Mouse (Mus musculus) brain, embryonic 14.5 days (tissue): ENCODE measurements around the gene Ubxn4. TPM values are rescaled to one million over a fixed set of nuclear protein-coding genes. Genes with fewer than 3 reads are reported as not detected.
"Not testable (repeated sequence)": the region's sequence is repeated elsewhere in the genome, so short reads cannot be mapped to it uniquely, and the experiment has no call there.

Experiments
- DNase-seq: peaks from one replicate; pipeline ENCODE4 v3.0.0-alpha.2; 2011; ENCODE audit warnings: low read depth
- CTCF ChIP-seq: fragments of 200-500 bp; IDR thresholded peaks from 2 replicates; pipeline ENCODE4 v1.5.1; 2012; ENCODE audit warnings: inconsistent platforms, mild to moderate bottlenecking, moderate library complexity, borderline replicate concordance; ENCODE audit not compliant: insufficient read depth, insufficient read length; ENCODE audit errors: extremely low read depth
- POLR2A ChIP-seq: fragments of 200-500 bp; IDR thresholded peaks from 2 replicates; pipeline ENCODE4 v1.6.1; 2012; ENCODE audit warnings: mild to moderate bottlenecking, inconsistent platforms, borderline replicate concordance; ENCODE audit not compliant: poor library complexity, insufficient read depth, insufficient read length, severe bottlenecking; ENCODE audit errors: extremely low read depth
- polyA plus RNA-seq: library from polyadenylated mRNA; depleted of rRNA; stranded (reverse); fragments of >200 nt; gene quantifications from 2 replicates; pipeline ENCODE4 v1.2.3, GENCODE M21; 2012; rRNA removed

The Ubxn4 gene
- 46.6 and 51.6 TPM in 2 replicates for polyA plus RNA-seq

DNA sequence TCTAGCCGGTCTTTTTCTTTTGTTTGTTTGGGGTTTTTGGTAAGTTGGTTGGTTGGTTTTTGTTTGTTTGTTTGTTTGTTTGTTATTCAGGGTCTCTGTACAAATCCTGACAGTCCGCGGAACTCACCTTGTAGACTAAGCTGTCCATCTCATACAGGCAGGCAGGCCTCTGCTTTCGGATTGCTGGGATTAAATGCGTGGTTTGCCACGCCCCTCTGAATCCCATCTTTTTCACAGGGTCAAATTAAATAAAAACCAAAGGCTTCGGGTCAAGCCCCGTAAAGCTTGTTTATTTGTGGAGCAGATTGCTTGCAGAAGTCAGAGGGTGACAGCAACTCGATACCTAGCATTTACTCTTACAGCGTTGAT is at the start of gene Ubxn4:
Gene Ubxn4, plus strand, starts transcription at position 338 of the 369 bp plus-strand sequence.
- TF ChIP-seq CTCF (no peak), POLR2A (no peak)
- DNase-seq = no peak

DNA sequence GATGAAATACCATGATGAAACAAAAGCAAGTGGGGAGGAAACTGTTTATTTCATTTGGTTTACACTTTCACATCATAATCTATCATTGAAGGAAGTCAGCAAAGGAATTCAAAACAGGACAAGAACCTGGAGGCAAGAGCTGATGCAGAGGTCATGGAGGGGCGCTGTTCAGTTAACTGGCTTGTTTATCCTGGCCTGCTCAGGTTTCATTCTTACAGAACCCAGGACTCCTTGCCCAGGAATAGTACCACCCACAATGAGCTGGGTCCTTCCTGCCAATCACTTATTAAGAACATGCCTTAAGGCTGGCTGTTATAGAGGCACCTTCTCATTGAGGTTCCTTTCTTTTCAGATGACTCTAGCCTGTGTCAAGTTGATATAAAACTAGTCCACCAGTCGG is 49.8 kb upstream of the Ubxn4 start:
- no peak for DNase-seq
- TF ChIP-seq POLR2A = no peak
- no peak for TF ChIP-seq CTCF

DNA sequence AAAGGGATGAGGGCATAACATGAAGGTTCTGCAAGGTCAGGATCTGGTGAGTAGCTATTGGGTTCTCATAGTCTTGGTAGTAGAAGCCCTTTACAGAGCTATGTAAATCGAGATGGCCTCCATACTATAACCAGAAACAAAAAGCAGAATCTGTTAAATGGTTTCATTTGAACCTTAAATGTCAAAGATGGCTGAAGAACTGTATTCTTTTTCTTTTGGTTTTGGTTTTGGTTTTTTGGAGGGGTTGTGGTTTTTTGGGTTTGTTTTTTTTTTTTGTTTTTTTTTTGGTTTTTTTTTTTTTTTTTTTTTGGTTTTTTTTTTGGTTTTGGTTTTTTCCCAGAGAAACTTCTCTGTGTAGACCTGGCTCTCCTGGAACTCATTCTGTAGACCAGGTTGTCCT is 46.4 kb upstream of the Ubxn4 start:
- no peak for TF ChIP-seq CTCF
- no peak for TF ChIP-seq POLR2A
- DNase-seq = no peak

DNA sequence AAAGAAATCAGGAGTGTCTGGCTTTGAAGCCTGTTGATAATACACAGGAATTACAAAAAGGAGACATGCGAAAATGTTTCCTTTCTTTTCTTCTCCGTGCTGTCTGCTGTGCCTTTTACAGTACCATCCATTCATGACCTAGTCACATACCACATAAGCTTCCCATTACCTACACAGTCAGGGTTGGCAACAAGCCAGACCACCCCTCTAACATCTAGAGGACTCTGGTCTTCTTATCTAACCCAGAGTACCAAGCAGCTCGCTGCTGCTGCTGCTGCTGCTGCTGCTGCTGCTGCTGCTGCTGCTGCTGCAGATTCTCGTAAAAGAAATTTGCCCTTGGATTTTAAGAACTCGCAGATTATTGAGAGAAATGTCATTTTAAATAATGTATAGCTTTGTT is 30.5 kb upstream of the Ubxn4 start:
- DNase-seq = peak; percentile 50
- TF ChIP-seq CTCF (no peak), POLR2A (no peak)

DNA sequence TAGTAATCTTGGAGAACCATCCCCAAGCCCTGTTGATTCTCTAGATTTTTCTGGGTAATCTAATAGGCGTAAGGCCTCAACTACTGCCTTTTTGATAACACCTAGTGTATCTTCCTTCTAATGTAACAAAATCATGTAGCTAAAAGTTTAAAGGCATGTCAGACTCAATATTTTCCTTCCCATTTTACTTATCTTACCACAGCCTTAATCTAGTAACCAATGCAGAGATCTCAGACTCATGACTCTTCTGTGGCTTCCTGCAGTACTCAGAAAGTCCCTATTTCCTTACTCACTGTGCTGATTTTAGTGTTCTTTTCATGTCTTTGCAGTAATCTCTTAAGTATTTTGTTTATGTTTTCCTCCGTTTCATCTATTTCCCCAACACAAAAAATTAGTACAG is 21.9 kb upstream of the Ubxn4 start:
- no peak for TF ChIP-seq CTCF
- TF ChIP-seq POLR2A = no peak
- DNase-seq = no peak

DNA sequence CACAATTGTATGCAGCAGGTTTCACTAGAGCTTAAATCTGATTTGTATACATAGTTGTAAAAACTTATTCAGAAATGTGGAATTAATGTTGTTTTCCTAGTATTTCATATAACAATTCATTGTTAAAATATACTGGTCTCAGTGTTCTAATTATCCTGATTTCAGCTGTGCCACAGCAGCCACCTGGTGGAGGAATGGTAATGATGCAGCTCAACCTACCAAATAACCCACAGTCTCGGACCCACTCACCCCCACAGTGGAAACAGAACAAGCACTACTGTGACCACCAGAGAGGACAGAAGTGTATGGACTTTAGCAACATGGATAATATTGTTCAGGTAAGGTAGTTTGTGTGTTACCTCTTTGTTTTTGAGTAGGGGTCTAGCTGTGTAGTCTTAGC is 20.5 kb upstream of the Ubxn4 start:
- DNase-seq = peak; percentile 11
- no peak for TF ChIP-seq POLR2A
- peak; percentile 46; the same call in 1 of the 2 replicates for TF ChIP-seq CTCF

GRCm38 (mm10) chr1:128235181-128235580 is 8.6 kb upstream of the Ubxn4 start:
- no peak for DNase-seq
- TF ChIP-seq POLR2A = no peak
- TF ChIP-seq CTCF = no peak

GRCm38 (mm10) chr1:128243996-128244726 is 397 bp downstream of the Ubxn4 start:
- TF ChIP-seq CTCF (no peak), POLR2A (peak; percentile 50; the same call in 1 of the 2 replicates)
- DNase-seq = peak; percentile 99

DNA sequence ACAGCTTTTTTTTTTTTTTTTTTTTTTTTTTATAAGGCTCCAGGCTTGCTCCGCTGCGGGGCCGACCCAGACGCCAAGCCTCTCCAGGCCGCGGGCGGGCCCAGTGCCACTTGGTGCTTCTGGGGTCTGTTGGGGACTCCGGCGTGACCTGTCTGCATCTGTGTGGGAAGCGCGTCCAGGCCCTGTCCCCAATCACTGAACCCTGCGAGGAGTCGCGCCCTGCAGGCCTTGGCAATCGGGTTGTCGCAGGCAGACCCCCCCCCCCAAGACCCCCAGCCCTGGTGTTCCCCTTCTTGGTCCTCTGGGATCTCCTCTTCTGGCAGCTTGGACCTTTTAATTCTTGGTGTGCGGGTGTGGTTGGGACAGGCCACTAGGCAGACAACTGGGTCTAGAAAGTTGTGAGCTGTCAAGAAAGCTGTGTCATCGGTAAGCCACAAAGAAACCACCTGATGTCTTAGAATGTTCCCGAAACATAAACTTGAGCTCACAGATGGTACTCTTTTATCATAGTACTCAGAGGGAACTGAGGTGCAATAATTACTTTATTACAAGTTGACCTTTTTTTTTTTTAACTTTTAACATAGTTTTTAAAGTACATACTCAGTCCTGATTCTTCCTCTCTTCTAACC is 1.1 kb downstream of the Ubxn4 start:
- no peak for DNase-seq
- TF ChIP-seq POLR2A = no peak
- TF ChIP-seq CTCF = no peak

DNA sequence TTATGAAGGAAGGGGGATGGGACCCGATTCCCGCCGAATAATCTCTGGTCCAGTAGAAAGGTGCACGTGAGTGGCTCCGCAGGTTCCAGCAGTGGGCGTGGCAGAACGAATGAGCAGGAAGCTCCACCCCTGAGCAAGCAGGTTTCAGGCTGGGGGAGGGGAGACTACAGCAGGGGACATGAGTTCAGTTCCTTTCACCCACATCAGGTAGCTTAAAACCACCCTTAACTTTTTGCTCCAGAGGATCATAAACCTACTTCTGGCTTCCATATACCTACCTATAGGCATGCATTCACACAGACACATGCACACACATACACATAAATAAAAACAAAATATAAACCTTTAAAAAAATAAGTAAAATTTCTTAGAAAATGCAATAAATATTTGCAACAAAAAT is 23.3 kb downstream of the Ubxn4 start:
- DNase-seq = not testable (repeated sequence)

- no peak for TF ChIP-seq CTCF
- DNase-seq = no peak
These were observed 27.0 kb downstream of the Ubxn4 start for GRCm38 (mm10) chr1:128270731-128271130.

DNA sequence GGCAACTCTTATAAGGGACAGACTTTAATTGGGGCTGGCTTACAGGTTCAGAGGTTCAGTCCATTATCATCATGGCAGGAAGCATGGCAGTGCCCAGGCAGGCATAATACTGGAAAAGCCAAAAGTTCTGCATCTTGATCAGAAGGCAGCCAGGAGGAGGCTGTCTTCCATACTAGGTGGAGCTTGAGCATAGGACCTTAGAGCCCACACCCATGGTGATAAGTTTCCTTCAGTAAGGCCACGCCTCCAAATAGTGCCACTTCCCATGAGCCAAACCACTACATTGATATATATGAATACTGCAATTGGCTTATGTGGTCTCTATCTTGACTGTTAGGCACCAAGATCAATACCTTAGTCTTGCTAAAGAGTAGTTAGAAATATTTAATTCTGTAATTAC is 32.1 kb downstream of the Ubxn4 start:
- no peak for DNase-seq
- TF ChIP-seq POLR2A = no peak
- TF ChIP-seq CTCF = no peak
